Mouse (Mus musculus): ENCODE data around the gene Abt1.

- TF ChIP-seq EP300 (IDR thresholded peaks at IDR 0.05; ENCODE audit: low read depth) (no peak), CTCF (IDR thresholded peaks at IDR 0.05; ENCODE audit: low read depth) (no peak)
Observed at GRCm38 (mm10) chr13:23464841-23465366, 41.2 kb upstream of the Abt1 start.
